Mouse (Mus musculus): ENCODE measurements around the gene Gria1. TPM values are rescaled to one million over a fixed set of nuclear protein-coding genes. Genes with fewer than 3 reads are reported as not detected.
A peak's percentile ranks its signal among the peaks of the same experiment; 100 is the strongest.

The Gria1 gene
- polyA plus RNA-seq, 1 experiment: 0.04 TPM

- no peak overlapping the region for H3K4me3 ChIP-seq
- H3K4me2 ChIP-seq (ENCODE audit: low read depth): no peak overlapping the region
- TF ChIP-seq TCF12 (IDR thresholded peaks at IDR 0.05; ENCODE audit: insufficient read depth, poor library complexity, severe bottlenecking) (no peak), USF1 (IDR thresholded peaks at IDR 0.05; ENCODE audit: low read depth) (no peak)
- no peaks in the 10 kb centered on the region for H3K79me2 ChIP-seq (ENCODE audit: control insufficient read depth, insufficient read depth)
- H3K27me3 ChIP-seq (ENCODE audit: control insufficient read depth, insufficient read depth, insufficient read length): no peaks in the 10 kb centered on the region
- no peak overlapping the region for H3ac ChIP-seq (ENCODE audit: control insufficient read depth, insufficient read length)
- H3K36me3 ChIP-seq (ENCODE audit: control insufficient read depth, insufficient read depth): no peaks in the 10 kb centered on the region
These were observed 101.2 kb downstream of the Gria1 start for GRCm38 (mm10) chr11:57112386-57112785.

DNA sequence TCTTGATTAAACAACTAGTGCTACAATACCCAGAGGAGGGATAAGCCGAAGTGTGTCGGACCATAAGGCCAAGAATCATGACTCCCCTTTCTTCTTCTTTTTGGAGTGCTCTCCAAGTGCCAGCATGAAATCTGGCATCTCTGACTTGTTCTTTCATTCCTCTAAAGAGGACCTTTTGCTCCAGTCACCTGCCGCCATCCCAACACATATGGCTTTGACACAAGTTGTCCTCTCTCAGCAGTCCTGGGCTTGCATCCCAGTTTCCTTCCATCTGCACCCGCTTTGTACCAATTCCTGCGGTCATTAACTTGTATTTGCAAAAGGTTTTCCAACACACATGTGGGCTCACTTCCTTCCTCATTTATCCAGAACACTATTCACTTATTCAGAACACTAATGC lies 103.2 kb downstream of the Gria1 start:
- no peak overlapping the region for H3K4me3 ChIP-seq
- no peaks in the 10 kb centered on the region for H3K79me2 ChIP-seq (ENCODE audit: control insufficient read depth, insufficient read depth)
- H3K27me3 ChIP-seq (ENCODE audit: control insufficient read depth, insufficient read depth, insufficient read length): no peaks in the 10 kb centered on the region
- TF ChIP-seq REST (IDR thresholded peaks at IDR 0.05; ENCODE audit: insufficient read depth, insufficient read length) (no peak), TCF3 (IDR thresholded peaks at IDR 0.05; ENCODE audit: insufficient read length, low read depth) (no peak), POLR2AphosphoS2 (IDR thresholded peaks at IDR 0.05; ENCODE audit: insufficient read length, low read depth) (no peak), MYOG (IDR thresholded peaks at IDR 0.05; ENCODE audit: control insufficient read depth in 1 of 3, insufficient read depth in 1 of 3, insufficient read length in 2 of 3, low read depth in 2 of 3) (no peak), MAX (IDR thresholded peaks at IDR 0.05; ENCODE audit: low read depth) (no peak), POLR2A (IDR thresholded peaks at IDR 0.05; ENCODE audit: insufficient read length, low read depth) (no peak), MYOD1 (IDR thresholded peaks at IDR 0.05; ENCODE audit: control insufficient read depth in 1 of 3, insufficient read length in 2 of 3, low read depth in 2 of 3) (no peak), USF1 (IDR thresholded peaks at IDR 0.05; ENCODE audit: low read depth) (no peak), CEBPB (IDR thresholded peaks at IDR 0.05; ENCODE audit: insufficient read depth, poor library complexity, severe bottlenecking) (no peak), E2F4 (IDR thresholded peaks at IDR 0.05; ENCODE audit: insufficient read depth) (no peak), TCF12 (IDR thresholded peaks at IDR 0.05; ENCODE audit: insufficient read depth, poor library complexity, severe bottlenecking) (no peak), SRF (IDR thresholded peaks at IDR 0.05; ENCODE audit: control insufficient read depth, insufficient read length, low read depth) (no peak)
- H3K36me3 ChIP-seq (ENCODE audit: control insufficient read depth, insufficient read depth): no peaks in the 10 kb centered on the region
- no peak overlapping the region for H3K4me2 ChIP-seq (ENCODE audit: low read depth)
- H3ac ChIP-seq (ENCODE audit: control insufficient read depth, insufficient read length): no peak overlapping the region

GRCm38 (mm10) chr11:57127066-57127465 lies 115.9 kb downstream of the Gria1 start:
- no peaks in the 10 kb centered on the region for H3K79me2 ChIP-seq (ENCODE audit: control insufficient read depth, insufficient read depth)
- H3K27me3 ChIP-seq (ENCODE audit: control insufficient read depth, insufficient read depth, insufficient read length): no peaks in the 10 kb centered on the region
- no peak overlapping the region for H3ac ChIP-seq (ENCODE audit: control insufficient read depth, insufficient read length)
- H3K4me3 ChIP-seq: no peak overlapping the region
- TF ChIP-seq REST (IDR thresholded peaks at IDR 0.05; ENCODE audit: insufficient read depth, insufficient read length) (no peak), POLR2AphosphoS2 (IDR thresholded peaks at IDR 0.05; ENCODE audit: insufficient read length, low read depth) (no peak), TCF3 (IDR thresholded peaks at IDR 0.05; ENCODE audit: insufficient read length, low read depth) (no peak), E2F4 (IDR thresholded peaks at IDR 0.05; ENCODE audit: insufficient read depth) (no peak), USF1 (IDR thresholded peaks at IDR 0.05; ENCODE audit: low read depth) (no peak), POLR2A (IDR thresholded peaks at IDR 0.05; ENCODE audit: insufficient read length, low read depth) (no peak), TCF12 (IDR thresholded peaks at IDR 0.05; ENCODE audit: insufficient read depth, poor library complexity, severe bottlenecking) (no peak)
- H3K4me2 ChIP-seq (ENCODE audit: low read depth): no peak overlapping the region
- no peaks in the 10 kb centered on the region for H3K36me3 ChIP-seq (ENCODE audit: control insufficient read depth, insufficient read depth)

- no peaks in the 10 kb centered on the region for H3K27me3 ChIP-seq (ENCODE audit: control insufficient read depth, insufficient read depth, insufficient read length)
- H3K79me2 ChIP-seq (ENCODE audit: control insufficient read depth, insufficient read depth): no peaks in the 10 kb centered on the region
- H3K4me2 ChIP-seq (ENCODE audit: low read depth): peak overlapping the region; percentile 53
- TF ChIP-seq TCF3 (IDR thresholded peaks at IDR 0.05; ENCODE audit: insufficient read length, low read depth): no peak
- no peak for TF ChIP-seq CEBPB (IDR thresholded peaks at IDR 0.05; ENCODE audit: insufficient read depth, poor library complexity, severe bottlenecking)
- TF ChIP-seq MYOD1 (IDR thresholded peaks at IDR 0.05; ENCODE audit: control insufficient read depth in 1 of 3, insufficient read length in 2 of 3, low read depth in 2 of 3): no peak
- no peak for TF ChIP-seq TCF12 (IDR thresholded peaks at IDR 0.05; ENCODE audit: insufficient read depth, poor library complexity, severe bottlenecking)
- no peak for TF ChIP-seq MYOG (IDR thresholded peaks at IDR 0.05; ENCODE audit: control insufficient read depth in 1 of 3, insufficient read depth in 1 of 3, insufficient read length in 2 of 3, low read depth in 2 of 3)
- no peak for TF ChIP-seq REST (IDR thresholded peaks at IDR 0.05; ENCODE audit: insufficient read depth, insufficient read length)
- TF ChIP-seq POLR2AphosphoS2 (IDR thresholded peaks at IDR 0.05; ENCODE audit: insufficient read length, low read depth): no peak
- TF ChIP-seq MAX (IDR thresholded peaks at IDR 0.05; ENCODE audit: low read depth): no peak
- no peak for TF ChIP-seq POLR2A (IDR thresholded peaks at IDR 0.05; ENCODE audit: insufficient read length, low read depth)
- TF ChIP-seq E2F4 (IDR thresholded peaks at IDR 0.05; ENCODE audit: insufficient read depth): no peak
- TF ChIP-seq USF1 (IDR thresholded peaks at IDR 0.05; ENCODE audit: low read depth): no peak
- no peak for TF ChIP-seq SRF (IDR thresholded peaks at IDR 0.05; ENCODE audit: control insufficient read depth, insufficient read length, low read depth)
- H3K36me3 ChIP-seq (ENCODE audit: control insufficient read depth, insufficient read depth): no peaks in the 10 kb centered on the region
- no peak overlapping the region for H3ac ChIP-seq (ENCODE audit: control insufficient read depth, insufficient read length)
- no peak overlapping the region for H3K4me3 ChIP-seq
These were observed 129.1 kb downstream of the Gria1 start for GRCm38 (mm10) chr11:57140162-57140780.

DNA sequence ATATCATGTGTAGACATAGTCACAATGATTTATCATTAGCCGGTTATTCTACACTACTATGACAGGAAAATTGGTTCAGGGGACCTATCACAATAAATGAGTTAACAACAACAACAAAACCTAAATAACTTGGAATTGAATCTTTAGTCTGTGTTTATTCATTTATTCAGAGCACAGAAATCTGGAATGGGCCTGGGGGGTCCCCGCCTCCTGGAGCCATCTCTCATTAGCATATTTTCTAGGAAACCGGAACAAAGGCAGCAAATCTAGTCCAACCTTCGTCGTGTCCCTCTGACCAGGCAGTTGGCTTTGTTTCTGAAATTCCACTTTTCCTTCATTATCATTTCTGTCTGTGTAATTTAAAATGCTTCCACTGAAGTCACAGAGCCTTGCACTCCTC lies 132.5 kb downstream of the Gria1 start:
- TF ChIP-seq MYOG (IDR thresholded peaks at IDR 0.05; ENCODE audit: control insufficient read depth in 1 of 3, insufficient read depth in 1 of 3, insufficient read length in 2 of 3, low read depth in 2 of 3): no peak

More for the DNA sequence above, 132.5 kb downstream of the Gria1 start:
- no peak overlapping the region for H3K4me2 ChIP-seq (ENCODE audit: low read depth)
- H3K36me3 ChIP-seq (ENCODE audit: control insufficient read depth, insufficient read depth): no peaks in the 10 kb centered on the region
- no peaks in the 10 kb centered on the region for H3K79me2 ChIP-seq (ENCODE audit: control insufficient read depth, insufficient read depth)
- H3K27me3 ChIP-seq (ENCODE audit: control insufficient read depth, insufficient read depth, insufficient read length): no peaks in the 10 kb centered on the region
- H3ac ChIP-seq (ENCODE audit: control insufficient read depth, insufficient read length): no peak overlapping the region
- H3K4me3 ChIP-seq: no peak overlapping the region
